Mouse (Mus musculus) brain, embryonic 14.5 days (tissue): ENCODE data around the gene Gm7030. TPM values are rescaled to one million over a fixed set of nuclear protein-coding genes. Genes with fewer than 3 reads are reported as not detected.
A peak's percentile ranks its signal among the peaks of the same experiment; 100 is the strongest.

ENCODE experiments used
- DNase-seq: peaks from one replicate; pipeline ENCODE4 v3.0.0-alpha.2; 2011; ENCODE audit warnings: low read depth
- CTCF ChIP-seq: fragments of 200-500 bp; IDR thresholded peaks from 2 replicates; pipeline ENCODE4 v1.5.1; 2012; ENCODE audit warnings: inconsistent platforms, mild to moderate bottlenecking, moderate library complexity, borderline replicate concordance; ENCODE audit not compliant: insufficient read depth, insufficient read length; ENCODE audit errors: extremely low read depth
- POLR2A ChIP-seq: fragments of 200-500 bp; IDR thresholded peaks from 2 replicates; pipeline ENCODE4 v1.6.1; 2012; ENCODE audit warnings: mild to moderate bottlenecking, inconsistent platforms, borderline replicate concordance; ENCODE audit not compliant: poor library complexity, insufficient read depth, insufficient read length, severe bottlenecking; ENCODE audit errors: extremely low read depth
- polyA plus RNA-seq: library from polyadenylated mRNA; depleted of rRNA; stranded (reverse); fragments of >200 nt; gene quantifications from 2 replicates; pipeline ENCODE4 v1.2.3, GENCODE M21; 2012; rRNA removed

Gm7030 gene
- polyA plus RNA-seq, 1 experiment: not detected

DNA sequence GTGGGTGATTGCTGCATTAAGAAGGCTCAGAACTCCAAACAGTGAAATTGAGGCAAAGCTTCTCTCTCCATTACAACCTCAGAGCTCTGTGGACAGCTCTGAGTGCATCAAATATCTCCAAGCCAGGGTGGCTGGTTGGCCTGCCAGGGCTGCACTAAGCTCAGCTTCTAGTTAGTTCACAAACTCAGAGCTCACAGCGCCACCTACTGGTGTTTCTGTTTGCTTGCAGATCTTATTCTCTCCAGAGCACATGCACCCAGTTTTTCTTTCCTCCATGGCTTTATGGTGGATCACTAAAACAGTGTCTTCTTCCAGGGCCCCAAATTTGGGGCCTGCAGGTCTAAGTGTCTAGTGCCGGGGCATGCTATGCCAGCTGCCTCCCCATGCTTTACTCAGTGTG, 68.4 kb downstream of the Gm7030 start:
- TF ChIP-seq CTCF: peak; percentile 74
- TF ChIP-seq POLR2A: no peak
- DNase-seq: peak; percentile 87

Other genes with a start within 250 kb of the Gm7030 start
- gene Dhx16, start 249.6 kb downstream of the Gm7030 start, polyA plus RNA-seq: 66.0 and 71.9 TPM in 2 replicates
- gene 2310061I04Rik, start 232.0 kb downstream of the Gm7030 start, polyA plus RNA-seq: 83.5 and 92.4 TPM in 2 replicates
- 638 and 656 TPM in 2 replicates for gene Atat1, start 219.3 kb downstream of the Gm7030 start, polyA plus RNA-seq
- gene Mrps18b, start 213.0 kb downstream of the Gm7030 start, polyA plus RNA-seq: 43.9 and 51.4 TPM in 2 replicates
- gene Ppp1r10, start 213.0 kb downstream of the Gm7030 start, polyA plus RNA-seq: 52.8 and 60.8 TPM in 2 replicates
- gene Abcf1, start 159.7 kb downstream of the Gm7030 start, polyA plus RNA-seq: 78.3 and 89.3 TPM in 2 replicates
- gene Gnl1, start 149.6 kb downstream of the Gm7030 start, polyA plus RNA-seq: 31.2 and 52.4 TPM in 2 replicates
- 72.1 and 81.6 TPM in 2 replicates for gene Prr3, start 149.2 kb downstream of the Gm7030 start, polyA plus RNA-seq
- gene H2-T24, start 108.9 kb downstream of the Gm7030 start, polyA plus RNA-seq: 0.08 and 0.19 TPM in 2 replicates
- 5.4 and 9.9 TPM in 2 replicates for gene H2-T23, start 96.6 kb downstream of the Gm7030 start, polyA plus RNA-seq
- gene H2-T22, start 86.7 kb downstream of the Gm7030 start, polyA plus RNA-seq: 6.5 and 8.0 TPM in 2 replicates
- not detected in 2 replicates for gene Gm6034, start 86.5 kb downstream of the Gm7030 start, polyA plus RNA-seq
- gene Gm11127, start 71.1 kb downstream of the Gm7030 start, polyA plus RNA-seq: 0.06 TPM in 1 of 2 replicates, not detected in the other
- gene Gm19684, start 7.7 kb downstream of the Gm7030 start, polyA plus RNA-seq: not detected in 2 replicates
- gene Gm8909, start 39.1 kb upstream of the Gm7030 start, polyA plus RNA-seq: 0.16 TPM in 1 of 2 replicates, not detected in the other
- not detected in 2 replicates for gene H2-T3, start 60.9 kb upstream of the Gm7030 start, polyA plus RNA-seq
- 76.1 and 111 TPM in 2 replicates for gene Rpp21, start 128.6 kb upstream of the Gm7030 start, polyA plus RNA-seq
- 45.9 and 47.9 TPM in 2 replicates for gene Trim39, start 142.8 kb upstream of the Gm7030 start, polyA plus RNA-seq
- not detected in 2 replicates for gene H2-M10.2, start 157.1 kb upstream of the Gm7030 start, polyA plus RNA-seq
- not detected in 2 replicates for gene H2-M10.1, start 196.7 kb upstream of the Gm7030 start, polyA plus RNA-seq
- not detected in 2 replicates for gene H2-M10.3, start 239.0 kb upstream of the Gm7030 start, polyA plus RNA-seq